12 mouse cellular contexts compared by ENCODE assay signal in the genomic region with DNA sequence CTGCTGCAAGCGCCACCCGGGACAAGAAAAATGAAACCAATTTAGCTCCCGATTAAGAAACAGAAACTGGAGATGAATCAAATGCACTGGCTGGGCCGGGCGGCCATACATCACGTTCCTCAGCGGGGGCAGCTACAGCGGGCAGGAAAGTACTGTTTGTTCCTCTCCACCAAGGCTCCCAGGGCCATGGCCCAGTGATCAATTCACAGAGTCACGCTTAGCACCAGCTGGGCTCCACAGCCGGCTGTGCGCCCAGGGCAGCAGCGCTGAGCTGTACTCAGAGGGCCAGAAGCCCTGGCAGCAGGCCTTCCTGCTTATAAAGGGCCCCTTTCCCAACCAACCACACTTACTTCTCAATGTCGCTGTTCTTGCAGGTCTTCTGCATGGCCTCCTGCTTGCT. TPM values are rescaled to one million over a fixed set of nuclear protein-coding genes. Genes with fewer than 3 reads are reported as not detected.
DNase-seq lines count a peak whose midpoint lies in the region; ATAC-seq lines count a peak whose summit lies in the region.
"Had no signal": no experiment of that assay in that cellular context is flagged by ENCODE, and none has a peak within 500 bp of the region (broad histone marks: within the 10 kb centered on the region; RNA-seq: fewer than 3 reads in every experiment).

No protein-coding gene starts in this region.

- no peak for ATAC-seq in neural tube, embryonic 11.5 days (ENCODE audit: insufficient read depth, low FRiP score, low TSS enrichment)
- ATAC-seq in neural tube, embryonic 15.5 days (ENCODE audit: low FRiP score), result no peak
- ATAC-seq in hindbrain, embryonic 14.5 days (ENCODE audit: low FRiP score), result no peak
- ATAC-seq in stomach, embryonic 16.5 days (ENCODE audit: insufficient read depth, low FRiP score), result no peak
- ATAC-seq in intestine, embryonic 16.5 days, result no peak

- peak overlapping the region; percentile 60 for H3K27ac ChIP-seq in neural tube, embryonic 11.5 days (ENCODE audit: low read depth, low read length)
- no peak overlapping the region for H3K27ac ChIP-seq in neural tube, embryonic 15.5 days (replicated peaks)
- H3K27ac ChIP-seq in hindbrain, embryonic 14.5 days, result peak overlapping the region; percentile 36; the same call in 1 of the 2 replicates
- no peak overlapping the region for H3K27ac ChIP-seq in stomach, embryonic 16.5 days (ENCODE audit: low read length)
- H3K27ac ChIP-seq in intestine, embryonic 16.5 days (ENCODE audit: low read length), result no peak overlapping the region
- H3K27ac ChIP-seq: limb, embryonic 15.5 days had no signal

- no peak overlapping the region for H3K9ac ChIP-seq in neural tube, embryonic 11.5 days (ENCODE audit: low read length)
- no peak overlapping the region for H3K9ac ChIP-seq in neural tube, embryonic 15.5 days (replicated peaks)
- no peak overlapping the region for H3K9ac ChIP-seq in hindbrain, embryonic 14.5 days
- 0 out of 2 replicates have a peak overlapping the region, but pooled peaks have one; percentile 1 for H3K9ac ChIP-seq in stomach, embryonic 16.5 days (ENCODE audit: low read length)
- no peak overlapping the region for H3K9ac ChIP-seq in intestine, embryonic 16.5 days (ENCODE audit: low read depth, low read length)
- H3K9ac ChIP-seq: limb, embryonic 15.5 days had no signal

- WGBS in neural tube, embryonic 11.5 days, result 76% methylated on average over 13 of the region's 13 CpGs
- WGBS in neural tube, embryonic 15.5 days, result 58% methylated on average over 13 of the region's 13 CpGs
- 68% methylated on average over 13 of the region's 13 CpGs for WGBS in hindbrain, embryonic 14.5 days
- WGBS in stomach, embryonic 16.5 days, result 57% methylated on average over 13 of the region's 13 CpGs
- 74% methylated on average over 13 of the region's 13 CpGs for WGBS in intestine, embryonic 16.5 days

- no peaks in the 10 kb centered on the region for H3K27me3 ChIP-seq in neural tube, embryonic 11.5 days (ENCODE audit: control insufficient read depth, insufficient read depth, low read length)
- no peaks in the 10 kb centered on the region for H3K27me3 ChIP-seq in neural tube, embryonic 15.5 days (replicated peaks)
- no peaks in the 10 kb centered on the region for H3K27me3 ChIP-seq in hindbrain, embryonic 14.5 days (ENCODE audit: control insufficient read depth, insufficient read depth, low read length)
- no peaks in the 10 kb centered on the region for H3K27me3 ChIP-seq in stomach, embryonic 16.5 days (ENCODE audit: control insufficient read depth, insufficient read depth, low read length)
- H3K27me3 ChIP-seq in intestine, embryonic 16.5 days (replicated peaks; ENCODE audit: control insufficient read depth, insufficient read depth, low read length), result no peaks in the 10 kb centered on the region
- H3K27me3 ChIP-seq: limb, embryonic 15.5 days had no signal

- no peak overlapping the region for H3K4me2 ChIP-seq in neural tube, embryonic 11.5 days (ENCODE audit: low read depth)
- H3K4me2 ChIP-seq in neural tube, embryonic 15.5 days, result no peak overlapping the region
- no peak overlapping the region for H3K4me2 ChIP-seq in hindbrain, embryonic 14.5 days (replicated peaks)
- H3K4me2 ChIP-seq in stomach, embryonic 16.5 days (ENCODE audit: low read depth, low read length), result no peak overlapping the region
- no peak overlapping the region for H3K4me2 ChIP-seq in intestine, embryonic 16.5 days (ENCODE audit: low read depth, low read length)
- H3K4me2 ChIP-seq: limb, embryonic 15.5 days had no signal

- peaks cover 2% of the 10 kb centered on the region; the same call in 1 of the 2 replicates for H3K9me3 ChIP-seq in neural tube, embryonic 11.5 days (ENCODE audit: control insufficient read depth, low read length)
- H3K9me3 ChIP-seq in neural tube, embryonic 15.5 days (replicated peaks), result no peaks in the 10 kb centered on the region
- H3K9me3 ChIP-seq in hindbrain, embryonic 14.5 days (ENCODE audit: control insufficient read depth, low read length), result peaks cover 8% of the 10 kb centered on the region
- peaks cover 8% of the 10 kb centered on the region; the same call in 1 of the 2 replicates for H3K9me3 ChIP-seq in stomach, embryonic 16.5 days (replicated peaks; ENCODE audit: control insufficient read depth, low read length)
- H3K9me3 ChIP-seq in intestine, embryonic 16.5 days (ENCODE audit: control insufficient read depth, low read length), result peaks cover 9% of the 10 kb centered on the region; the same call in 1 of the 2 replicates
- H3K9me3 ChIP-seq: limb, embryonic 15.5 days had no signal

- H3K36me3 ChIP-seq in neural tube, embryonic 11.5 days (ENCODE audit: control insufficient read depth, insufficient read depth, low read length), result peaks cover 30% of the 10 kb centered on the region
- peaks cover 37% of the 10 kb centered on the region for H3K36me3 ChIP-seq in neural tube, embryonic 15.5 days
- H3K36me3 ChIP-seq in hindbrain, embryonic 14.5 days (replicated peaks; ENCODE audit: control insufficient read depth, insufficient read depth), result peaks cover 58% of the 10 kb centered on the region
- peaks cover 15% of the 10 kb centered on the region for H3K36me3 ChIP-seq in stomach, embryonic 16.5 days (ENCODE audit: control insufficient read depth, insufficient read depth, low read length)
- H3K36me3 ChIP-seq in intestine, embryonic 16.5 days (ENCODE audit: control insufficient read depth, insufficient read depth, low read length), result peaks cover 38% of the 10 kb centered on the region

- H3K4me1 ChIP-seq in neural tube, embryonic 11.5 days (ENCODE audit: control insufficient read depth, insufficient read depth, low read length), result peaks cover 25% of the 10 kb centered on the region
- peaks cover 62% of the 10 kb centered on the region for H3K4me1 ChIP-seq in neural tube, embryonic 15.5 days
- peaks cover 17% of the 10 kb centered on the region; the same call in 1 of the 2 replicates for H3K4me1 ChIP-seq in hindbrain, embryonic 14.5 days (replicated peaks; ENCODE audit: control insufficient read depth, insufficient read depth, low read length)
- H3K4me1 ChIP-seq in stomach, embryonic 16.5 days (ENCODE audit: control insufficient read depth, insufficient read depth, low read length), result peaks cover 22% of the 10 kb centered on the region
- H3K4me1 ChIP-seq in intestine, embryonic 16.5 days (ENCODE audit: control insufficient read depth, insufficient read depth, low read length), result peaks cover 25% of the 10 kb centered on the region

- no peak overlapping the region for H3K4me3 ChIP-seq in neural tube, embryonic 11.5 days (ENCODE audit: low read depth, low read length)
- no peak overlapping the region for H3K4me3 ChIP-seq in neural tube, embryonic 15.5 days (replicated peaks)
- H3K4me3 ChIP-seq in hindbrain, embryonic 14.5 days (replicated peaks; ENCODE audit: low read length), result no peak overlapping the region
- no peak overlapping the region for H3K4me3 ChIP-seq in stomach, embryonic 16.5 days (replicated peaks; ENCODE audit: low read length)
- no peak overlapping the region for H3K4me3 ChIP-seq in intestine, embryonic 16.5 days (ENCODE audit: low read length)
- H3K4me3 ChIP-seq: limb, embryonic 15.5 days had no signal

- DNase-seq in gastrocnemius, adult 18-20 months (ENCODE audit: low spot score), result peak; percentile 56
- DNase-seq in gastrocnemius, postnatal 10 days, result no peak
- DNase-seq in neural tube, embryonic 11.5 days (ENCODE audit: low spot score), result peak; percentile 44
- no peak for DNase-seq in hindbrain, embryonic 14.5 days (ENCODE audit: low spot score)
- DNase-seq in heart, postnatal 36 days, result no peak
- DNase-seq: cerebellum, adult 8-10 months; thymus, postnatal 14 days had no signal

- intact Hi-C loops in heart, postnatal 36 days (cut with DNase I), result no loop called here

RNA-seq across cellular contexts. Expression of a gene that starts 25.1 kb away (rescaled TPM):
- total RNA-seq in gastrocnemius, adult 18-20 months (2021), result not detected
- under 1 TPM in 1 of 2 experiments, not detected in 1; 0.25 TPM for total RNA-seq in gastrocnemius, postnatal 10 days (2021)
- polyA plus RNA-seq in neural tube, embryonic 11.5 days (2014; fragmentation: Nextera tagmentation; extraction: Ambion mirVana), result 0.43 TPM in 1 of 2 replicates, not detected in the other
- 1.4 and 1.5 TPM in 2 replicates for polyA plus RNA-seq in neural tube, embryonic 15.5 days (2015; fragmentation: Nextera tagmentation; extraction: Ambion mirVana)
- 1.2 and 1.3 TPM in 2 replicates for polyA plus RNA-seq in hindbrain, embryonic 14.5 days (2014; fragmentation: Nextera tagmentation; extraction: Ambion mirVana)
- polyA plus RNA-seq in stomach, embryonic 16.5 days (2015; fragmentation: Nextera tagmentation; extraction: Ambion mirVana), result 0.32 and 0.61 TPM in 2 replicates
- total RNA-seq in heart, postnatal 36 days (2021), result not detected
- 0.40 and 0.47 TPM in 2 replicates for polyA plus RNA-seq in intestine, embryonic 16.5 days (2015; fragmentation: Nextera tagmentation; extraction: Ambion mirVana)
- total RNA-seq: gastrocnemius, postnatal 4 days had no signal

RNA-seq across cellular contexts. Expression of a gene that starts 25.3 kb away (rescaled TPM):
- 1 to 10 TPM; 4.5 to 6.9 TPM for total RNA-seq in gastrocnemius, adult 18-20 months (2021)
- total RNA-seq in gastrocnemius, postnatal 10 days (2021), result 1 to 10 TPM; 5.5 to 7.6 TPM
- 6.8 and 6.9 TPM in 2 replicates for polyA plus RNA-seq in neural tube, embryonic 11.5 days (2014; fragmentation: Nextera tagmentation; extraction: Ambion mirVana)
- polyA plus RNA-seq in neural tube, embryonic 15.5 days (2015; fragmentation: Nextera tagmentation; extraction: Ambion mirVana), result 6.3 and 8.7 TPM in 2 replicates
- polyA plus RNA-seq in hindbrain, embryonic 14.5 days (2014; fragmentation: Nextera tagmentation; extraction: Ambion mirVana), result 10.0 and 11.6 TPM in 2 replicates
- 14.2 and 14.6 TPM in 2 replicates for polyA plus RNA-seq in stomach, embryonic 16.5 days (2015; fragmentation: Nextera tagmentation; extraction: Ambion mirVana)
- 10 to 100 TPM; 26.5 to 28.5 TPM for total RNA-seq in heart, postnatal 36 days (2021)
- 11.2 and 11.8 TPM in 2 replicates for polyA plus RNA-seq in intestine, embryonic 16.5 days (2015; fragmentation: Nextera tagmentation; extraction: Ambion mirVana)

Comparison
In these comparisons a context has a peak if more than half of its experiments do, and no peak if none do; other contexts are left out.
1. DNase-seq: peak in gastrocnemius, adult 18-20 months (single experiment) and neural tube, embryonic 11.5 days (single experiment); none in gastrocnemius, postnatal 10 days (single experiment), hindbrain, embryonic 14.5 days (single experiment) and heart, postnatal 36 days (0 of 2).
2. H3K27ac ChIP-seq: peak in neural tube, embryonic 11.5 days (single experiment) and hindbrain, embryonic 14.5 days (single experiment); none in neural tube, embryonic 15.5 days (single experiment), stomach, embryonic 16.5 days (single experiment) and intestine, embryonic 16.5 days (single experiment).